Mouse (Mus musculus) embryonic fibroblast, embryonic 13.5 days (primary cell): ENCODE data around the gene Txnip.

ENCODE experiments used
- CTCF ChIP-seq: IDR thresholded peaks from 2 replicates; pipeline ENCODE4 v1.5.1; 2011; ENCODE audit warnings: mild to moderate bottlenecking, control low read depth, low read length, moderate library complexity, borderline replicate concordance; ENCODE audit not compliant: insufficient read depth
- POLR2A ChIP-seq: IDR thresholded peaks from 2 replicates; pipeline ENCODE4 v1.6.1; 2011; ENCODE audit warnings: low read depth, mild to moderate bottlenecking, control low read depth, low read length, moderate library complexity

DNA sequence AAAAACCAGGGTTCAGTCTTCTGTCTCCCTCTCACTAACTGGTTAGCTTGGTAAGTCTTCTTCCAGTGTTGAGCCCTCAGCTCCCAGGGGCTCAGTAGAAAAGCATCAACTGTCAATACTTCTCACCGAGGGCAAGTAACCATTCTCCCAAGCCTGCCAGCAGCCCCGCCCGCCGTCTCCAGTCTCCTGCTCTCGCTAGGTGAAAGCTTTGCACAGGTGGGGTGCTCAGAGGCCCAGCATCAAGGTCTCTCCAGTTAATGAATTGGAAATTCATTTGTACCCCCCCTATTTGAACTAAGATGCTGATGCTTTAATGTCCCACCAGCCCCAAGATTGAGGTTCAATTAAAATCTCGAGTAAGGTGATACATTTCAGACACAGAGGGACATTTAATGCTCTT lies 23.4 kb downstream of the Txnip start:
- TF ChIP-seq POLR2A: no peak
- no peak for TF ChIP-seq CTCF
